Mouse (Mus musculus) liver, embryonic 14.5 days (tissue): Measurements from ENCODE around the gene Stat6.

ENCODE experiments used
- CTCF ChIP-seq: IDR thresholded peaks from 2 replicates; pipeline ENCODE4 v1.5.1; 2016; ENCODE audit warnings: antibody characterized with exemption, low read depth, control low read depth
- EP300 ChIP-seq: IDR thresholded peaks from 2 replicates; pipeline ENCODE4 v1.6.1; 2016; ENCODE audit warnings: antibody characterized with exemption, low read depth

GRCm38 (mm10) chr10:127616261-127616679 is 26.5 kb upstream of the Stat6 start:
- TF ChIP-seq CTCF (no peak), EP300 (no peak)
